Mouse (Mus musculus): ENCODE data around the gene Mlst8. TPM values are rescaled to one million over a fixed set of nuclear protein-coding genes. Genes with fewer than 3 reads are reported as not detected.
A peak's percentile ranks its signal among the peaks of the same experiment; 100 is the strongest.

The Mlst8 gene
- polyA plus RNA-seq, 1 experiment = 33.7 TPM

DNA sequence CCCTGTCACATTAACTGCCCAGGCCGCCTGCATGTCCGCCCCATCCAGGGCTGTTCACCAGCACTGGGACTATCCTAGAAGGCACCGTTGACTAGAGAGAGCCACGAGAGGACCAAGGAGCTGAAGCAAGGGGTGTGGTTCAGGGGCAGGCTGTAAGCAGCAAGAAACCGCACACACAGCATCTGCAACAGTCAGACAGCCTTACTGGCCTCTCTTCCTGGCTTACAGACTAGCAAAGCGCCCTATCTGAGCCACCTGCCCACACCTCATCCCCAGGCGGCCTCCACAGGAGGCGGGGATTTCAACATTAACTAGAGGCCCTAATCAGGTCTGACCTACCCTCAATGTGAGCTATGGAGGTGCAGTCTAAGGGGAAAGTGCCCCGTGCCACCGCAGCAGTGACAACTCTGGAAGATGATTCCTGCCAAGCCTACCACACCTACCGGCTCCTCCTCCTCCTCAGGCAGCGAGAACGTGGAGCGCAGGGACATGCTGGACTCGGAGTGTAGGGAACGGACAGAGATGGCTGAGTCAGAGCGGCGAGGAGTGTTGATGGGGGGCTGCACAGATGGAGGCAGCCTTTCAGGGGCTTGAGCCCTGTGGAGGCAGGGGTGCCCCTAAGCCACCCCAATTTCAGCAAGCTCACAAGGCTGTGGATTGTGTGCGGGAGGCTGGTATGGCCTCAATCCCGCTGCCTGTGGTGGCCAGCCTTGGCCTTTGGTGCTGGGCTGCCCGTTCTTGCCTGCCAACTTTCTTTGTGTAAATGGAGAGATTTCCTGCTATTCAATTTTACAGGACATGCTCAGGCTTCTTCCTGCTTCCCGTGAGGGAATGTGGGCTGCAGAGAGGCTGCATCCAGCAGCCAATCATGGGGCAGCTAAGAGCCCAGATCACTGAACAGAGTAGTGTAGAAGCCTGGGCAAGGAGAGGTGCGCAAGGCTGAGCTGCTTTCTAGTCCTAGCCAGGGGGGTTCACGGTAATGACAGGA, 35.7 kb upstream of the Mlst8 start:
- peaks cover 57% of the 10 kb centered on the region for H3K36me3 ChIP-seq (ENCODE audit: control insufficient read depth, insufficient read depth, low read length)
- 82% methylated on average over 24 of the region's 24 CpGs for WGBS
- peak overlapping the region; percentile 30 for H3K4me3 ChIP-seq (ENCODE audit: low read depth, low read length)
- TF ChIP-seq CTCF (IDR thresholded peaks at IDR 0.05; ENCODE audit: extremely low read depth, insufficient read length, insufficient replicate concordance, low read depth, low read length) = no peak
- no peak for TF ChIP-seq POLR2A (IDR thresholded peaks at IDR 0.05; ENCODE audit: low read depth, low read length)
- H3K27ac ChIP-seq (ENCODE audit: insufficient read depth, low read depth, low read length) = peak overlapping the region; percentile 20; the same call in 1 of the 2 replicates
- no peaks in the 10 kb centered on the region for H3K4me1 ChIP-seq (ENCODE audit: control insufficient read depth, insufficient read depth, insufficient read length, low read length)
- H3K27me3 ChIP-seq (ENCODE audit: control insufficient read depth, insufficient read depth, low read length) = no peaks in the 10 kb centered on the region

DNA sequence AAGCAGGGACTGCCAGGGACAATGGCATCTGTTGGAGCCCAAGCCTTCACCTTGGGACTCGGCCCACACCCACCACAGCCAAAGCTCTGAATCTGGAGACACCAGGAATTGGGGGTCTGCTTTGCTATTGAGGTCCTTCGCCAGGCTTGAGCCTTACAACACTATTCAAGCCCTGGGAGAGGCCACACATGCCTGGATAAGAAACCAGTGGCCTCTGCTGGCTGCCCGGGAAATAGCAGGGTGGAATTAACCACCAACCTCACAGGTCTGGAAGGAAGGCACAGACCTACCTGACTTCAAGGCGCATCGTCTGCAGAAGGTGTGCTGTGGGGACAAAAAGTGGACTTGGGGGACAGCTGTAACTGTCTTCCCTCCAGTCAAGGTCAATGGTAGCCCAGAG, 34.7 kb upstream of the Mlst8 start:
- Histone ChIP-seq H3K27ac (ENCODE audit: insufficient read depth, low read depth, low read length) (no peak overlapping the region), H3K27me3 (ENCODE audit: control insufficient read depth, insufficient read depth, low read length) (no peaks in the 10 kb centered on the region), H3K36me3 (ENCODE audit: control insufficient read depth, insufficient read depth, low read length) (peaks cover 63% of the 10 kb centered on the region), H3K4me3 (ENCODE audit: low read depth, low read length) (no peak overlapping the region), H3K4me1 (ENCODE audit: control insufficient read depth, insufficient read depth, insufficient read length, low read length) (no peaks in the 10 kb centered on the region)
- WGBS = 46% methylated on average over 5 of the region's 5 CpGs
- no peak for TF ChIP-seq POLR2A (IDR thresholded peaks at IDR 0.05; ENCODE audit: low read depth, low read length)
- TF ChIP-seq CTCF (IDR thresholded peaks at IDR 0.05; ENCODE audit: extremely low read depth, insufficient read length, insufficient replicate concordance, low read depth, low read length) = peak; percentile 69; the same call in 1 of the 2 replicates

GRCm38 (mm10) chr17:24507806-24508460, 29.1 kb upstream of the Mlst8 start:
- Histone ChIP-seq H3K36me3 (ENCODE audit: control insufficient read depth, insufficient read depth, low read length) (peaks cover 39% of the 10 kb centered on the region), H3K27ac (ENCODE audit: insufficient read depth, low read depth, low read length) (no peak overlapping the region), H3K27me3 (ENCODE audit: control insufficient read depth, insufficient read depth, low read length) (no peaks in the 10 kb centered on the region), H3K4me1 (ENCODE audit: control insufficient read depth, insufficient read depth, insufficient read length, low read length) (peaks cover 15% of the 10 kb centered on the region), H3K4me3 (ENCODE audit: low read depth, low read length) (no peak overlapping the region)
- TF ChIP-seq CTCF (IDR thresholded peaks at IDR 0.05; ENCODE audit: extremely low read depth, insufficient read length, insufficient replicate concordance, low read depth, low read length) (no peak), POLR2A (IDR thresholded peaks at IDR 0.05; ENCODE audit: low read depth, low read length) (no peak)
- WGBS = 51% methylated on average over 12 of the region's 12 CpGs

DNA sequence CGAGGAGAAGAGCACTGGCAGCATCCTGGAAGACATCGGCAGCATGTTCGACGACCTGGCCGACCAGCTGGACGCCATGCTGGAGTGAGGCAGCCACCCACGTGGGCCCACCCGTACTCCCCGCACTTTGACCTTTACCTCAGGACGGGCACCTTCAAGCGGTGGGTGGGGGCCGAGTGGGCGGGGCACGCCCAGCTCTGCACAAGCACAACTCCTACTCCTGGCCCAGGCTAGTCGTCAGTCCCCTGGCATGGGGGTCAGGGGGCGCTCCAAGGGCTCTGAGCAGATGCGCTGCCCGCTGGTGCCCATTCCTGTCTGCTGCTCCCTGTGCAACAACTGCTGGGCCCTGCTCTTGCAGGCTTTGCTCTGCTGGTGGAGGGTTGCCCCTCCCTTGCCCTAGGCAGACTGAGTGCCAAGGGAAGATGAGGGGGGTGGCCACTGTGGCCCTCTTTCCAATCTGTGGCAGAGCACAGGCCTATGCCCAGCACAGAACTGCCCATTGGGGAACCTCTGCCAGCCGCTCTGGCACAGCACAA, 28.3 kb upstream of the Mlst8 start:
- H3K4me3 ChIP-seq (ENCODE audit: low read depth, low read length) = peak overlapping the region; percentile 21; the same call in 1 of the 2 replicates
- TF ChIP-seq POLR2A (IDR thresholded peaks at IDR 0.05; ENCODE audit: low read depth, low read length) = no peak
- no peak for TF ChIP-seq CTCF (IDR thresholded peaks at IDR 0.05; ENCODE audit: extremely low read depth, insufficient read length, insufficient replicate concordance, low read depth, low read length)
- H3K36me3 ChIP-seq (ENCODE audit: control insufficient read depth, insufficient read depth, low read length) = peaks cover 33% of the 10 kb centered on the region
- H3K4me1 ChIP-seq (ENCODE audit: control insufficient read depth, insufficient read depth, insufficient read length, low read length) = peaks cover 15% of the 10 kb centered on the region
- 27% methylated on average over 19 of the region's 19 CpGs for WGBS
- no peaks in the 10 kb centered on the region for H3K27me3 ChIP-seq (ENCODE audit: control insufficient read depth, insufficient read depth, low read length)
- no peak overlapping the region for H3K27ac ChIP-seq (ENCODE audit: insufficient read depth, low read depth, low read length)

GRCm38 (mm10) chr17:24506332-24507070, 27.6 kb upstream of the Mlst8 start:
- TF ChIP-seq CTCF (IDR thresholded peaks at IDR 0.05; ENCODE audit: extremely low read depth, insufficient read length, insufficient replicate concordance, low read depth, low read length) = no peak
- no peak for TF ChIP-seq POLR2A (IDR thresholded peaks at IDR 0.05; ENCODE audit: low read depth, low read length)
- Histone ChIP-seq H3K36me3 (ENCODE audit: control insufficient read depth, insufficient read depth, low read length) (peaks cover 26% of the 10 kb centered on the region), H3K27ac (ENCODE audit: insufficient read depth, low read depth, low read length) (no peak overlapping the region), H3K4me1 (ENCODE audit: control insufficient read depth, insufficient read depth, insufficient read length, low read length) (peaks cover 15% of the 10 kb centered on the region), H3K27me3 (ENCODE audit: control insufficient read depth, insufficient read depth, low read length) (no peaks in the 10 kb centered on the region), H3K4me3 (ENCODE audit: low read depth, low read length) (peak overlapping the region; percentile 21; the same call in 1 of the 2 replicates)
- 36% methylated on average over 36 of the region's 36 CpGs for WGBS

DNA sequence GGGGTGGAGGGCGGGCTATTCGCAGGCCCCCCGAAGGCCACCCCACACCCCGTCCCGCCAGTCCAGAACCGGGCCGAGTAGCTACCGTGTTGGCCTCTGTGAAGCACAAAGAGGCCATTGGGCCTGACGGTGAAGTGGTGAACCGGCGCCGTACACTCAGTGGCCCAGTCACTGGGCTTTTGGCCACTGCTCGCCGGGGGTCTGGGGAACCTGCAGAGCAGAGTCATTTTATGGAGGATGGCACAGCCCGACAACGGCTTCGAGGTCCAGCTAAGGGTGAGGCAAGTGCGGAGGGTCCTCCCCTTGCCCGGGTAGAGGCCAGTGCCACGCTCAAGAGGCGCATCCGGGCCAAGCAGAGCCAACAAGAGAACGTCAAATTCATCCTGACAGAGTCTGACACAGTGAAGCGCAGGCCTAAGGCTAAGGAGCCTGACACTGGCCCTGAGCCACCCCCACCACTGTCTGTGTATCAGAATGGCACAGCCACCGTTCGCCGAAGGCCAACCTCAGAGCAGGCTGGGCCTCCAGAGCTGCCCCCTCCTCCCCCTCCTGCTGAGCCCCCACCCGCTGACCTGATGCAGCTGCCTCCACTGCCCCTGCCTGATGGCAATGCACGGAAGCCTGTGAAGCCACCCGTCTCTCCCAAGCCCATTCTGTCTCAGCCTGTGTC, 26.5 kb upstream of the Mlst8 start:
- peaks cover 15% of the 10 kb centered on the region for H3K36me3 ChIP-seq (ENCODE audit: control insufficient read depth, insufficient read depth, low read length)
- peaks cover 15% of the 10 kb centered on the region for H3K4me1 ChIP-seq (ENCODE audit: control insufficient read depth, insufficient read depth, insufficient read length, low read length)
- H3K27me3 ChIP-seq (ENCODE audit: control insufficient read depth, insufficient read depth, low read length) = no peaks in the 10 kb centered on the region
- no peak overlapping the region for H3K4me3 ChIP-seq (ENCODE audit: low read depth, low read length)
- WGBS = 94% methylated on average over 30 of the region's 30 CpGs
- TF ChIP-seq POLR2A (IDR thresholded peaks at IDR 0.05; ENCODE audit: low read depth, low read length) (no peak), CTCF (IDR thresholded peaks at IDR 0.05; ENCODE audit: extremely low read depth, insufficient read length, insufficient replicate concordance, low read depth, low read length) (no peak)
- H3K27ac ChIP-seq (ENCODE audit: insufficient read depth, low read depth, low read length) = no peak overlapping the region
